Mouse (Mus musculus) thymus, postnatal 10 days (tissue): ENCODE data around the gene Gm11757.
"Not testable (repeated sequence)": the region's sequence is repeated elsewhere in the genome, so short reads cannot be mapped to it uniquely, and the experiment has no call there.

Source experiments
- DNase-seq, 2 experiments: peaks; one replicate each; pipeline ENCODE4 v3.0.0; 2021; ENCODE audit warnings: low spot score in 2 of 2

Gene Gm11757

DNA sequence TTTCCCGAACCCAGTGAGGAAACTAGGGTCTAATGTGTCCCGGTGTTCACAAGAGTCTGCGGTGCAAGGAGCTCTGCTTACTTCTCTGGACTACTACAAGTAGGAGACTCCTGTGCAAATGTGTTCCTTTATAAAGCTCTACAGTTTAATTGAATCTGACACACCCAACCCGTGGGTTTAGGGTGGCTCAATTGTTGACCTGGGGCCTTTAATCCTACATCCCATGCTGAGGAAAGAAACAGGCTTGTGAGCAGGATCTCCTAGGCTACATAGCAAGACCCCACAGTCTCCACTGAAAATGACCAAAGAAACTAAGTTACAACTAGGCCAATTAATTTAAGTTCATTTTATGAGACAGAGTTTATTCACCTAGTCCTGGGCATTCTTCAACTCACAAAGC is at the start of gene Gm11757:
Gene Gm11757 (minus strand): TSS at position 101 of the 400 bp plus-strand sequence.
- DNase-seq: not testable (repeated sequence)

DNA sequence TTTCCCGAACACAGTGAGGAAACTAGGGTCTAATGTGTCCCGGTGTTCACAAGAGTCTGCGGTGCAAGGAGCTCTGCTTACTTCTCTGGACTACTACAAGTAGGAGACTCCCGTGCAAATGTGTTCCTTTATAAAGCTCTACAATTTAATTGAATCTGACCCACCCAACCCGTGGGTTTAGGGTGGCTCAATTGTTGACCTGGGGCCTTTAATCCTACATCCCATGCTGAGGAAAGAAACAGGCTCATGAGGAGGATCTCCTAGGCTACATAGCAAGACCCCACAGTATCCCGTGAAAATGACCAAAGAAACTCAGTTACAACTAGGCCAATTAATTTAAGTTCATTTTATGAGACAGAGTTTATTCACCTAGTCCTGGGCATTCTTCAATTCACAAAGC is 29.7 kb upstream of the Gm11757 start, which contains the start of gene Gm11756:
Gene Gm11756 (minus strand): TSS at position 101 of the 400 bp plus-strand sequence.
- not testable (repeated sequence) for DNase-seq

DNA sequence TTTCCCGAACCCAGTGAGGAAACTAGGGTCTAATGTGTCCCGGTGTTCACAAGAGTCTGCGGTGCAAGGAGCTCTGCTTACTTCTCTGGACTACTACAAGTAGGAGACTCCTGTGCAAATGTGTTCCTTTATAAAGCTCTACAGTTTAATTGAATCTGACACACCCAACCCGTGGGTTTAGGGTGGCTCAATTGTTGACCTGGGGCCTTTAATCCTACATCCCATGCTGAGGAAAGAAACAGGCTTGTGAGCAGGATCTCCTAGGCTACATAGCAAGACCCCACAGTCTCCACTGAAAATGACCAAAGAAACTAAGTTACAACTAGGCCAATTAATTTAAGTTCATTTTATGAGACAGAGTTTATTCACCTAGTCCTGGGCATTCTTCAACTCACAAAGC is 14.9 kb upstream of the Gm11757 start, which contains the start of gene Gm13871:
Gene Gm13871 (minus strand): TSS at position 101 of the 400 bp plus-strand sequence.
- not testable (repeated sequence) for DNase-seq

DNA sequence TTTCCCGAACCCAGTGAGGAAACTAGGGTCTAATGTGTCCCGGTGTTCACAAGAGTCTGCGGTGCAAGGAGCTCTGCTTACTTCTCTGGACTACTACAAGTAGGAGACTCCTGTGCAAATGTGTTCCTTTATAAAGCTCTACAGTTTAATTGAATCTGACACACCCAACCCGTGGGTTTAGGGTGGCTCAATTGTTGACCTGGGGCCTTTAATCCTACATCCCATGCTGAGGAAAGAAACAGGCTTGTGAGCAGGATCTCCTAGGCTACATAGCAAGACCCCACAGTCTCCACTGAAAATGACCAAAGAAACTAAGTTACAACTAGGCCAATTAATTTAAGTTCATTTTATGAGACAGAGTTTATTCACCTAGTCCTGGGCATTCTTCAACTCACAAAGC is 14.7 kb downstream of the Gm11757 start, which contains the start of gene Gm11758:
Gene Gm11758 (minus strand): TSS at position 101 of the 400 bp plus-strand sequence.
- not testable (repeated sequence) for DNase-seq
